Mouse (Mus musculus) kidney, embryonic 15.5 days (tissue): ENCODE data around the gene Egfem1. TPM values are rescaled to one million over a fixed set of nuclear protein-coding genes. Genes with fewer than 3 reads are reported as not detected.

Experiments used
- ATAC-seq: fragments of 200-750 bp; cut with Nextera tagmentation; replicated peaks from 2 replicates; pipeline ENCODE4 v1.8.0; 2017; ENCODE audit warnings: moderate TSS enrichment; ENCODE audit not compliant: low FRiP score
- H3K27ac ChIP-seq: fragments of 300-500 bp; sonication (generic); 2 replicates; pipeline ENCODE4 v1.5.1; 2015; ENCODE audit warnings: mild to moderate bottlenecking, inconsistent platforms
- H3K27me3 ChIP-seq: fragments of 300-500 bp; sonication (generic); 2 replicates; pipeline ENCODE4 v1.6.1; 2015; ENCODE audit warnings: inconsistent platforms
- H3K36me3 ChIP-seq: fragments of 300-500 bp; sonication (generic); 2 replicates; pipeline ENCODE4 v1.6.1; 2015; ENCODE audit warnings: inconsistent platforms
- H3K4me1 ChIP-seq: fragments of 300-500 bp; sonication (generic); 2 replicates; pipeline ENCODE4 v1.6.1; 2015; ENCODE audit warnings: inconsistent platforms
- H3K4me2 ChIP-seq: fragments of 300-500 bp; sonication (generic); 2 replicates; pipeline ENCODE4 v1.6.1; 2015; ENCODE audit warnings: moderate library complexity, mild to moderate bottlenecking, inconsistent platforms
- H3K4me3 ChIP-seq: fragments of 300-500 bp; sonication (generic); replicated peaks from 2 replicates; pipeline ENCODE4 v1.5.1; 2015; ENCODE audit warnings: mild to moderate bottlenecking, inconsistent platforms
- H3K9ac ChIP-seq: fragments of 300-500 bp; sonication (generic); 2 replicates; pipeline ENCODE4 v1.6.1; 2015; ENCODE audit warnings: mild to moderate bottlenecking, inconsistent platforms
- H3K9me3 ChIP-seq: fragments of 300-500 bp; sonication (generic); replicated peaks from 2 replicates; pipeline ENCODE4 v1.6.1; 2016; ENCODE audit warnings: inconsistent platforms
- WGBS: fragments of 180-500 bp; shearing (Covaris S2); methylation state at CpG from one replicate; pipeline ENCODE4 v1.1.7; 2015; ENCODE audit warnings: mixed read lengths; 5-methylcytosine and 5-hydroxymethylcytosine counted together
- polyA plus RNA-seq: library from polyadenylated mRNA; unstranded; fragments of >200 nt; fragmentation: Nextera tagmentation; extraction: Ambion mirVana; gene quantifications from 2 replicates; pipeline ENCODE4 v1.2.1, GENCODE M21; 2015

Egfem1 gene
- polyA plus RNA-seq, 1 experiment from 2014 or later = 1.4 TPM

GRCm38 (mm10) chr3:29136065-29136955, 54.5 kb downstream of the Egfem1 start:
- no peak overlapping the region for H3K4me2 ChIP-seq
- ATAC-seq = no peak
- H3K4me3 ChIP-seq = no peak overlapping the region
- no peaks in the 10 kb centered on the region for H3K27me3 ChIP-seq
- H3K9ac ChIP-seq = no peak overlapping the region
- H3K9me3 ChIP-seq = no peaks in the 10 kb centered on the region
- no peak overlapping the region for H3K27ac ChIP-seq
- H3K36me3 ChIP-seq = no peaks in the 10 kb centered on the region
- 26% methylated on average over 10 of the region's 10 CpGs for WGBS
- peaks cover 3% of the 10 kb centered on the region for H3K4me1 ChIP-seq

GRCm38 (mm10) chr3:29168401-29168800, 86.6 kb downstream of the Egfem1 start:
- no peak for ATAC-seq
- WGBS = 84% methylated on average over 4 of the region's 4 CpGs
- Histone ChIP-seq H3K27ac (no peak overlapping the region), H3K36me3 (no peaks in the 10 kb centered on the region), H3K4me1 (no peaks in the 10 kb centered on the region), H3K9ac (no peak overlapping the region), H3K4me2 (no peak overlapping the region), H3K9me3 (no peaks in the 10 kb centered on the region), H3K4me3 (no peak overlapping the region), H3K27me3 (no peaks in the 10 kb centered on the region)

GRCm38 (mm10) chr3:29169003-29169402, 87.2 kb downstream of the Egfem1 start:
- no peak overlapping the region for H3K4me3 ChIP-seq
- H3K4me2 ChIP-seq = no peak overlapping the region
- 81% methylated on average over 4 of the region's 4 CpGs for WGBS
- H3K9me3 ChIP-seq = no peaks in the 10 kb centered on the region
- H3K27me3 ChIP-seq = no peaks in the 10 kb centered on the region
- no peak for ATAC-seq
- H3K36me3 ChIP-seq = no peaks in the 10 kb centered on the region
- H3K9ac ChIP-seq = no peak overlapping the region
- no peak overlapping the region for H3K27ac ChIP-seq
- H3K4me1 ChIP-seq = no peaks in the 10 kb centered on the region

GRCm38 (mm10) chr3:29176991-29177390, 95.2 kb downstream of the Egfem1 start:
- Histone ChIP-seq H3K27ac (no peak overlapping the region), H3K9me3 (no peaks in the 10 kb centered on the region), H3K27me3 (no peaks in the 10 kb centered on the region), H3K9ac (no peak overlapping the region), H3K4me1 (no peaks in the 10 kb centered on the region), H3K4me3 (no peak overlapping the region), H3K36me3 (no peaks in the 10 kb centered on the region), H3K4me2 (no peak overlapping the region)
- no peak for ATAC-seq

- Histone ChIP-seq H3K4me2 (no peak overlapping the region), H3K4me3 (no peak overlapping the region), H3K27ac (no peak overlapping the region), H3K9me3 (no peaks in the 10 kb centered on the region), H3K9ac (no peak overlapping the region), H3K27me3 (no peaks in the 10 kb centered on the region), H3K4me1 (no peaks in the 10 kb centered on the region), H3K36me3 (no peaks in the 10 kb centered on the region)
- no peak for ATAC-seq
- 71% methylated on average over 10 of the region's 10 CpGs for WGBS
Measured at GRCm38 (mm10) chr3:29182988-29183387, 101.2 kb downstream of the Egfem1 start.

- 40% methylated on average over 7 of the region's 7 CpGs for WGBS
- no peak overlapping the region for H3K9ac ChIP-seq
- H3K36me3 ChIP-seq = no peaks in the 10 kb centered on the region
- no peak for ATAC-seq
- no peaks in the 10 kb centered on the region for H3K9me3 ChIP-seq
- no peak overlapping the region for H3K27ac ChIP-seq
- no peak overlapping the region for H3K4me3 ChIP-seq
- H3K4me2 ChIP-seq = no peak overlapping the region
- H3K4me1 ChIP-seq = no peaks in the 10 kb centered on the region
- no peaks in the 10 kb centered on the region for H3K27me3 ChIP-seq
Measured at GRCm38 (mm10) chr3:29183615-29184198, 101.9 kb downstream of the Egfem1 start.

- Histone ChIP-seq H3K27me3 (no peaks in the 10 kb centered on the region), H3K36me3 (no peaks in the 10 kb centered on the region), H3K4me2 (no peak overlapping the region), H3K9ac (no peak overlapping the region), H3K27ac (no peak overlapping the region), H3K4me3 (no peak overlapping the region), H3K9me3 (no peaks in the 10 kb centered on the region), H3K4me1 (no peaks in the 10 kb centered on the region)
- 77% methylated on average over 7 of the region's 7 CpGs for WGBS
- ATAC-seq = no peak
Measured at GRCm38 (mm10) chr3:29184486-29185241, 102.8 kb downstream of the Egfem1 start.

GRCm38 (mm10) chr3:29190263-29190662, 108.4 kb downstream of the Egfem1 start:
- Histone ChIP-seq H3K27me3 (no peaks in the 10 kb centered on the region), H3K4me1 (no peaks in the 10 kb centered on the region), H3K36me3 (no peaks in the 10 kb centered on the region), H3K9ac (no peak overlapping the region), H3K4me2 (no peak overlapping the region), H3K9me3 (no peaks in the 10 kb centered on the region), H3K4me3 (no peak overlapping the region), H3K27ac (no peak overlapping the region)
- 71% methylated on average over 6 of the region's 6 CpGs for WGBS
- no peak for ATAC-seq

- 61% methylated on average over 10 of the region's 10 CpGs for WGBS
- no peaks in the 10 kb centered on the region for H3K4me1 ChIP-seq
- no peak overlapping the region for H3K9ac ChIP-seq
- H3K9me3 ChIP-seq = no peaks in the 10 kb centered on the region
- ATAC-seq = no peak
- no peaks in the 10 kb centered on the region for H3K36me3 ChIP-seq
- H3K4me2 ChIP-seq = no peak overlapping the region
- H3K27me3 ChIP-seq = no peaks in the 10 kb centered on the region
- no peak overlapping the region for H3K27ac ChIP-seq
- no peak overlapping the region for H3K4me3 ChIP-seq
Measured at GRCm38 (mm10) chr3:29197727-29198512, 116.1 kb downstream of the Egfem1 start.

GRCm38 (mm10) chr3:29200601-29201000, 118.8 kb downstream of the Egfem1 start:
- no peaks in the 10 kb centered on the region for H3K27me3 ChIP-seq
- ATAC-seq = no peak
- WGBS = 64% methylated on average over 8 of the region's 8 CpGs
- H3K36me3 ChIP-seq = no peaks in the 10 kb centered on the region
- H3K4me1 ChIP-seq = no peaks in the 10 kb centered on the region
- H3K9me3 ChIP-seq = no peaks in the 10 kb centered on the region
- H3K4me3 ChIP-seq = no peak overlapping the region
- no peak overlapping the region for H3K27ac ChIP-seq
- H3K4me2 ChIP-seq = no peak overlapping the region
- H3K9ac ChIP-seq = no peak overlapping the region

GRCm38 (mm10) chr3:29202536-29202935, 120.7 kb downstream of the Egfem1 start:
- Histone ChIP-seq H3K27me3 (no peaks in the 10 kb centered on the region), H3K36me3 (no peaks in the 10 kb centered on the region), H3K4me1 (no peaks in the 10 kb centered on the region), H3K9ac (no peak overlapping the region), H3K9me3 (no peaks in the 10 kb centered on the region), H3K4me3 (no peak overlapping the region), H3K4me2 (no peak overlapping the region), H3K27ac (no peak overlapping the region)
- WGBS = 89% methylated on average over 6 of the region's 6 CpGs
- no peak for ATAC-seq
